Mouse (Mus musculus) hindbrain, postnatal 0 days (tissue): Measurements from ENCODE around the gene Chst5. TPM values are rescaled to one million over a fixed set of nuclear protein-coding genes. Genes with fewer than 3 reads are reported as not detected.
"Not testable (repeated sequence)": the region's sequence is repeated elsewhere in the genome, so short reads cannot be mapped to it uniquely, and the experiment has no call there.

Source experiments
- ATAC-seq: fragments of 200-750 bp; cut with Nextera tagmentation; 2 replicates; pipeline ENCODE4 v1.8.0; 2017; ENCODE audit warnings: mild to moderate bottlenecking, moderate TSS enrichment, moderate library complexity
- DNase-seq: peaks from one replicate; pipeline ENCODE4 v3.0.0-alpha.2; 2015; ENCODE audit warnings: low spot score
- H3K27ac ChIP-seq: fragments of 300-500 bp; sonication (generic); 2 replicates; pipeline ENCODE4 v1.5.1; 2014; ENCODE audit warnings: mild to moderate bottlenecking
- H3K27me3 ChIP-seq: fragments of 300-500 bp; sonication (generic); 2 replicates; pipeline ENCODE4 v1.6.1; 2014; ENCODE audit warnings: low read length, mixed read lengths; ENCODE audit not compliant: insufficient read depth
- H3K36me3 ChIP-seq: fragments of 300-500 bp; sonication (generic); 2 replicates; pipeline ENCODE4 v1.6.1; 2014; ENCODE audit warnings: low read length, mixed read lengths; ENCODE audit not compliant: insufficient read depth
- H3K4me1 ChIP-seq: fragments of 300-500 bp; sonication (generic); 2 replicates; pipeline ENCODE4 v1.6.1; 2014; ENCODE audit warnings: antibody characterized with exemption, low read length, mixed read lengths; ENCODE audit not compliant: insufficient read depth
- H3K4me2 ChIP-seq: fragments of 300-500 bp; sonication (generic); 2 replicates; pipeline ENCODE4 v1.6.1; 2014; ENCODE audit warnings: low read depth, mild to moderate bottlenecking, low read length, moderate library complexity, mixed read lengths
- H3K4me3 ChIP-seq: fragments of 300-500 bp; sonication (generic); 2 replicates; pipeline ENCODE4 v1.5.1; 2014; ENCODE audit warnings: low read length
- H3K9ac ChIP-seq: fragments of 300-500 bp; sonication (generic); replicated peaks from 2 replicates; pipeline ENCODE4 v1.6.1; 2014; ENCODE audit warnings: mild to moderate bottlenecking, low read length, moderate library complexity, mixed read lengths
- H3K9me3 ChIP-seq: fragments of 300-500 bp; sonication (generic); 2 replicates; pipeline ENCODE4 v1.6.1; 2016; ENCODE audit warnings: low read length, mixed read lengths
- CTCF ChIP-seq: IDR thresholded peaks from 2 replicates; pipeline ENCODE4 v1.5.1; 2016; ENCODE audit warnings: antibody characterized with exemption, control low read depth, low read depth
- WGBS: fragments of 180-500 bp; shearing (Covaris S2); extraction: QIAGEN DNeasy Blood & Tissue Kit; methylation state at CpG from one replicate; pipeline ENCODE4 v1.1.7; 2014; 5-methylcytosine and 5-hydroxymethylcytosine counted together
- polyA plus RNA-seq: library from polyadenylated mRNA; unstranded; fragments of >200 nt; fragmentation: Nextera tagmentation; extraction: Ambion mirVana; gene quantifications from 2 replicates; pipeline ENCODE4 v1.2.1, GENCODE M21; 2015
- total RNA-seq: library from RNA; depleted of rRNA; stranded (reverse); fragments of >200 nt; gene quantifications from 2 replicates; pipeline ENCODE4 v1.2.3, GENCODE M21; 2014; rRNA removed

Chst5 gene
- total and polyA plus RNA-seq, 2 experiments from 2014 or later: 2.4 to 3.8 TPM

- WGBS: 92% methylated on average over 8 of the region's 8 CpGs
- no peak overlapping the region for H3K9ac ChIP-seq
- no peak for TF ChIP-seq CTCF
- no peak overlapping the region for H3K4me2 ChIP-seq
- ATAC-seq: no peak
- H3K4me1 ChIP-seq: no peaks in the 10 kb centered on the region
- H3K9me3 ChIP-seq: no peaks in the 10 kb centered on the region
- no peaks in the 10 kb centered on the region for H3K36me3 ChIP-seq
- H3K27me3 ChIP-seq: no peaks in the 10 kb centered on the region
- no peak overlapping the region for H3K27ac ChIP-seq
- DNase-seq: no peak
- H3K4me3 ChIP-seq: no peak overlapping the region
Measured at GRCm38 (mm10) chr8:111864648-111865047, 45.6 kb downstream of the Chst5 start.

- no peak for TF ChIP-seq CTCF
- Histone ChIP-seq H3K4me1 (no peaks in the 10 kb centered on the region), H3K27me3 (no peaks in the 10 kb centered on the region), H3K4me3 (no peak overlapping the region), H3K9ac (no peak overlapping the region), H3K9me3 (no peaks in the 10 kb centered on the region), H3K27ac (no peak overlapping the region), H3K4me2 (no peak overlapping the region), H3K36me3 (no peaks in the 10 kb centered on the region)
- no peak for ATAC-seq
- 89% methylated on average over 4 of the region's 4 CpGs for WGBS
- DNase-seq: no peak
Measured at GRCm38 (mm10) chr8:111863280-111863679, 47.0 kb downstream of the Chst5 start.

GRCm38 (mm10) chr8:111855977-111856376, 54.3 kb downstream of the Chst5 start:
- Histone ChIP-seq H3K27me3 (no peaks in the 10 kb centered on the region), H3K4me2 (no peak overlapping the region), H3K9ac (no peak overlapping the region), H3K36me3 (no peaks in the 10 kb centered on the region), H3K27ac (no peak overlapping the region), H3K4me3 (no peak overlapping the region), H3K4me1 (peaks cover 3% of the 10 kb centered on the region; the same call in 1 of the 2 replicates), H3K9me3 (no peaks in the 10 kb centered on the region)
- ATAC-seq (no peak), DNase-seq (no peak)
- WGBS: 90% methylated on average over 12 of the region's 12 CpGs
- TF ChIP-seq CTCF: no peak

GRCm38 (mm10) chr8:111853861-111854501, 56.3 kb downstream of the Chst5 start, which contains the start of gene Cfdp1:
Gene Cfdp1 (minus strand): TSS chr8:111854291.
- peak; percentile 58 for TF ChIP-seq CTCF
- Histone ChIP-seq H3K27me3 (no peaks in the 10 kb centered on the region), H3K9me3 (no peaks in the 10 kb centered on the region), H3K27ac (peak within 1 kb of the TSS; percentile 48; the same call in 1 of the 2 replicates), H3K9ac (peak within 1 kb of the TSS; percentile 76), H3K4me2 (peak within 1 kb of the TSS; percentile 96), H3K4me3 (peak within 1 kb of the TSS; percentile 92), H3K4me1 (peaks cover 3% of the 10 kb centered on the region; the same call in 1 of the 2 replicates), H3K36me3 (no peaks in the 10 kb centered on the region)
- ATAC-seq: peak; percentile 100
- WGBS: under 1% methylated on average over 53 of the region's 53 CpGs
- DNase-seq: peak; percentile 98

- not testable (repeated sequence) for H3K4me1 ChIP-seq, H3K9me3 ChIP-seq, ATAC-seq, H3K27ac ChIP-seq, H3K36me3 ChIP-seq, H3K27me3 ChIP-seq, DNase-seq
- peak overlapping the region; percentile 76 for H3K9ac ChIP-seq
- H3K4me3 ChIP-seq: peak overlapping the region; percentile 92
- WGBS: 59% methylated on average over 12 of the region's 12 CpGs
- peak overlapping the region; percentile 96 for H3K4me2 ChIP-seq
Measured at GRCm38 (mm10) chr8:111853219-111853618, 57.0 kb downstream of the Chst5 start.

GRCm38 (mm10) chr8:111846746-111847145, 63.5 kb downstream of the Chst5 start:
- no peaks in the 10 kb centered on the region for H3K4me1 ChIP-seq
- H3K27me3 ChIP-seq: no peaks in the 10 kb centered on the region
- H3K9me3 ChIP-seq: no peaks in the 10 kb centered on the region
- DNase-seq: no peak
- no peak overlapping the region for H3K4me2 ChIP-seq
- no peak overlapping the region for H3K4me3 ChIP-seq
- H3K36me3 ChIP-seq: peaks cover 11% of the 10 kb centered on the region; the same call in 1 of the 2 replicates
- WGBS: 95% methylated on average over 6 of the region's 6 CpGs
- ATAC-seq: no peak
- no peak for TF ChIP-seq CTCF
- no peak overlapping the region for H3K27ac ChIP-seq
- no peak overlapping the region for H3K9ac ChIP-seq

Other genes starting within 250 kb of the Chst5 start
- gene Ctrb1, start 219.4 kb downstream of the Chst5 start, total RNA-seq: not detected in 2 replicates
- not detected in 2 replicates for gene Ctrb1, start 219.4 kb downstream of the Chst5 start, polyA plus RNA-seq
- 93.6 and 100 TPM in 2 replicates for gene Bcar1, start 166.6 kb downstream of the Chst5 start, total RNA-seq
- gene Bcar1, start 166.6 kb downstream of the Chst5 start, polyA plus RNA-seq: 42.6 and 48.8 TPM in 2 replicates
- 24.9 and 26.5 TPM in 2 replicates for gene Cfdp1, start 56.2 kb downstream of the Chst5 start, total RNA-seq
- gene Cfdp1, start 56.2 kb downstream of the Chst5 start, polyA plus RNA-seq: 170 and 180 TPM in 2 replicates
- gene Tmem170, start 33.7 kb downstream of the Chst5 start, total RNA-seq: 3.2 and 3.5 TPM in 2 replicates
- gene Tmem170, start 33.7 kb downstream of the Chst5 start, polyA plus RNA-seq: 2.3 and 3.0 TPM in 2 replicates
- gene Tmem231, start 23.4 kb upstream of the Chst5 start, total RNA-seq: 15.5 and 16.7 TPM in 2 replicates
- 14.4 and 14.6 TPM in 2 replicates for gene Tmem231, start 23.4 kb upstream of the Chst5 start, polyA plus RNA-seq
- 86.2 and 99.4 TPM in 2 replicates for gene Gabarapl2, start 30.3 kb upstream of the Chst5 start, total RNA-seq
- 461 and 465 TPM in 2 replicates for gene Gabarapl2, start 30.3 kb upstream of the Chst5 start, polyA plus RNA-seq
- 3.8 and 4.5 TPM in 2 replicates for gene Adat1, start 81.9 kb upstream of the Chst5 start, total RNA-seq
- gene Adat1, start 81.9 kb upstream of the Chst5 start, polyA plus RNA-seq: 4.7 and 4.9 TPM in 2 replicates
- 106 and 107 TPM in 2 replicates for gene Kars, start 100.9 kb upstream of the Chst5 start, total RNA-seq
- 158 and 162 TPM in 2 replicates for gene Kars, start 100.9 kb upstream of the Chst5 start, polyA plus RNA-seq
- 48.8 and 51.1 TPM in 2 replicates for gene Terf2ip, start 101.0 kb upstream of the Chst5 start, total RNA-seq
- gene Terf2ip, start 101.0 kb upstream of the Chst5 start, polyA plus RNA-seq: 56.0 and 60.8 TPM in 2 replicates
- not detected in 2 replicates for gene Gm6793, start 104.6 kb upstream of the Chst5 start, total RNA-seq
- gene Gm6793, start 104.6 kb upstream of the Chst5 start, polyA plus RNA-seq: 0.70 and 0.91 TPM in 2 replicates